Comparison of ENCODE assay signal across 10 mouse cellular contexts in genomic region chr19:57124138-57124519, GRCm38 (mm10).
A peak's percentile ranks its signal among the peaks of the same experiment; 100 is the strongest.
DNase-seq lines count a peak whose midpoint lies in the region; ATAC-seq and TF ChIP-seq lines count a peak whose summit lies in the region.
"Had no signal": no experiment of that assay in that cellular context is flagged by ENCODE, and none has a peak within 500 bp of the region (broad histone marks: within the 10 kb centered on the region; RNA-seq: fewer than 3 reads in every experiment).

No protein-coding gene starts in this region.

- ATAC-seq in hindbrain, embryonic 13.5 days (ENCODE audit: low FRiP score): no peak
- no peak for ATAC-seq in hindbrain, embryonic 12.5 days (ENCODE audit: low FRiP score)
- ATAC-seq in stomach, embryonic 14.5 days (ENCODE audit: insufficient number of reproducible peaks, insufficient read depth, low FRiP score, low read depth): no peak
- ATAC-seq in stomach, postnatal 0 days (ENCODE audit: low FRiP score, low TSS enrichment): no peak
- no peak for ATAC-seq in stomach, embryonic 16.5 days (ENCODE audit: insufficient read depth, low FRiP score)

- WGBS in hindbrain, embryonic 13.5 days: 74% methylated on average over 2 of the region's 2 CpGs
- 86% methylated on average over 2 of the region's 2 CpGs for WGBS in hindbrain, embryonic 12.5 days
- 78% methylated on average over 2 of the region's 2 CpGs for WGBS in stomach, embryonic 14.5 days
- 79% methylated on average over 2 of the region's 2 CpGs for WGBS in stomach, postnatal 0 days
- 73% methylated on average over 2 of the region's 2 CpGs for WGBS in limb, embryonic 10.5 days
- WGBS in stomach, embryonic 16.5 days: 68% methylated on average over 2 of the region's 2 CpGs

- no peaks in the 10 kb centered on the region for H3K27me3 ChIP-seq in hindbrain, embryonic 13.5 days
- H3K27me3 ChIP-seq in hindbrain, embryonic 12.5 days: no peaks in the 10 kb centered on the region
- H3K27me3 ChIP-seq in stomach, embryonic 14.5 days (ENCODE audit: control insufficient read depth, insufficient read depth, low read length): no peaks in the 10 kb centered on the region
- no peaks in the 10 kb centered on the region for H3K27me3 ChIP-seq in stomach, postnatal 0 days (ENCODE audit: control insufficient read depth, insufficient read depth, low read length)
- H3K27me3 ChIP-seq in limb, embryonic 10.5 days (ENCODE audit: low read depth, poor library complexity, severe bottlenecking): peaks cover 15% of the 10 kb centered on the region
- H3K27me3 ChIP-seq in stomach, embryonic 16.5 days (ENCODE audit: control insufficient read depth, insufficient read depth, low read length): no peaks in the 10 kb centered on the region

- no peak overlapping the region for H3K4me3 ChIP-seq in hindbrain, embryonic 13.5 days
- no peak overlapping the region for H3K4me3 ChIP-seq in hindbrain, embryonic 12.5 days
- H3K4me3 ChIP-seq in stomach, embryonic 14.5 days (ENCODE audit: low read depth, low read length): no peak overlapping the region
- H3K4me3 ChIP-seq in stomach, postnatal 0 days (ENCODE audit: low read depth, low read length): no peak overlapping the region
- no peak overlapping the region for H3K4me3 ChIP-seq in limb, embryonic 10.5 days
- no peak overlapping the region for H3K4me3 ChIP-seq in stomach, embryonic 16.5 days (replicated peaks; ENCODE audit: low read length)

- H3K9ac ChIP-seq in hindbrain, embryonic 13.5 days: no peak overlapping the region
- H3K9ac ChIP-seq in hindbrain, embryonic 12.5 days: no peak overlapping the region
- no peak overlapping the region for H3K9ac ChIP-seq in stomach, embryonic 14.5 days (replicated peaks; ENCODE audit: low read depth, low read length)
- H3K9ac ChIP-seq in stomach, postnatal 0 days (ENCODE audit: low read length): no peak overlapping the region
- H3K9ac ChIP-seq in stomach, embryonic 16.5 days (ENCODE audit: low read length): no peak overlapping the region; the same call in 1 of the 2 replicates

- no peak for DNase-seq in stomach, postnatal 0 days (ENCODE audit: low spot score)
- no peak for DNase-seq in limb, embryonic 10.5 days (ENCODE audit: low spot score)
- no peak for DNase-seq in adrenal gland, adult 8-10 months
- no peak for DNase-seq in B cell, adult 2 months
- DNase-seq: right cerebral cortex, postnatal 25 days had no signal

- no peak for TF ChIP-seq CTCF in stomach, postnatal 0 days (IDR thresholded peaks at IDR 0.05; ENCODE audit: low read depth)

- H3K4me1 ChIP-seq in hindbrain, embryonic 13.5 days (replicated peaks): peaks cover 15% of the 10 kb centered on the region
- H3K4me1 ChIP-seq in hindbrain, embryonic 12.5 days: peaks cover 7% of the 10 kb centered on the region
- peaks cover 11% of the 10 kb centered on the region; the same call in 1 of the 2 replicates for H3K4me1 ChIP-seq in stomach, embryonic 14.5 days (ENCODE audit: control insufficient read depth, insufficient read depth, low read length)
- H3K4me1 ChIP-seq in stomach, postnatal 0 days (replicated peaks; ENCODE audit: control insufficient read depth, insufficient read depth): peaks cover 2% of the 10 kb centered on the region
- peaks cover 38% of the 10 kb centered on the region for H3K4me1 ChIP-seq in limb, embryonic 10.5 days
- H3K4me1 ChIP-seq in stomach, embryonic 16.5 days (ENCODE audit: control insufficient read depth, insufficient read depth, low read length): peaks cover 16% of the 10 kb centered on the region

- H3K27ac ChIP-seq in hindbrain, embryonic 13.5 days: peak overlapping the region; percentile 55
- H3K27ac ChIP-seq in hindbrain, embryonic 12.5 days: no peak overlapping the region
- H3K27ac ChIP-seq in stomach, embryonic 14.5 days (ENCODE audit: low read length): peak overlapping the region; percentile 55; the same call in 1 of the 2 replicates
- H3K27ac ChIP-seq in stomach, postnatal 0 days (replicated peaks): no peak overlapping the region; the same call in none of the 2 replicates
- peak overlapping the region; percentile 63; the same call in 1 of the 2 replicates for H3K27ac ChIP-seq in limb, embryonic 10.5 days
- H3K27ac ChIP-seq in stomach, embryonic 16.5 days (ENCODE audit: low read length): peak overlapping the region; percentile 55

- 0 out of 2 replicates have a peak, but pooled peaks cover 3% of the 10 kb centered on the region for H3K36me3 ChIP-seq in hindbrain, embryonic 13.5 days
- no peaks in the 10 kb centered on the region for H3K36me3 ChIP-seq in hindbrain, embryonic 12.5 days
- no peaks in the 10 kb centered on the region for H3K36me3 ChIP-seq in stomach, embryonic 14.5 days (ENCODE audit: control insufficient read depth, insufficient read depth, low read length)
- H3K36me3 ChIP-seq in stomach, postnatal 0 days (ENCODE audit: control insufficient read depth, insufficient read depth, low read length): no peaks in the 10 kb centered on the region
- no peaks in the 10 kb centered on the region for H3K36me3 ChIP-seq in limb, embryonic 10.5 days
- H3K36me3 ChIP-seq in stomach, embryonic 16.5 days (ENCODE audit: control insufficient read depth, insufficient read depth, low read length): no peaks in the 10 kb centered on the region
- H3K36me3 ChIP-seq: G1E had no signal

- 0 out of 2 replicates have a peak, but pooled peaks cover 3% of the 10 kb centered on the region for H3K9me3 ChIP-seq in hindbrain, embryonic 13.5 days
- no peaks in the 10 kb centered on the region for H3K9me3 ChIP-seq in hindbrain, embryonic 12.5 days (replicated peaks)
- H3K9me3 ChIP-seq in stomach, embryonic 14.5 days (ENCODE audit: control insufficient read depth, low read depth, low read length): no peaks in the 10 kb centered on the region
- no peaks in the 10 kb centered on the region for H3K9me3 ChIP-seq in stomach, postnatal 0 days (ENCODE audit: control insufficient read depth, low read length)
- no peaks in the 10 kb centered on the region for H3K9me3 ChIP-seq in limb, embryonic 10.5 days (replicated peaks)
- no peaks in the 10 kb centered on the region for H3K9me3 ChIP-seq in stomach, embryonic 16.5 days (replicated peaks; ENCODE audit: control insufficient read depth, low read length)
- H3K9me3 ChIP-seq: G1E had no signal

- no peak overlapping the region for H3K4me2 ChIP-seq in hindbrain, embryonic 13.5 days
- H3K4me2 ChIP-seq in hindbrain, embryonic 12.5 days (replicated peaks): no peak overlapping the region
- H3K4me2 ChIP-seq in stomach, embryonic 14.5 days (replicated peaks; ENCODE audit: low read depth, low read length): no peak overlapping the region
- no peak overlapping the region for H3K4me2 ChIP-seq in stomach, postnatal 0 days (replicated peaks; ENCODE audit: low read depth)
- H3K4me2 ChIP-seq in stomach, embryonic 16.5 days (ENCODE audit: low read depth, low read length): no peak overlapping the region

- TF ChIP-seq EP300 in stomach, postnatal 0 days (optimal IDR thresholded peaks at IDR 0.05): no peak

Comparison
In these comparisons a context has a peak if more than half of its experiments do, and no peak if none do; other contexts are left out.
1. H3K27ac ChIP-seq: peak in hindbrain, embryonic 13.5 days (single experiment), stomach, embryonic 14.5 days (single experiment), limb, embryonic 10.5 days (single experiment) and stomach, embryonic 16.5 days (single experiment); none in hindbrain, embryonic 12.5 days (single experiment) and stomach, postnatal 0 days (single experiment).